Mouse (Mus musculus): ENCODE measurements around the gene Vmn1r73. TPM values are rescaled to one million over a fixed set of nuclear protein-coding genes. Genes with fewer than 3 reads are reported as not detected.

The Vmn1r73 gene
- total RNA-seq (2021), result not detected

DNA sequence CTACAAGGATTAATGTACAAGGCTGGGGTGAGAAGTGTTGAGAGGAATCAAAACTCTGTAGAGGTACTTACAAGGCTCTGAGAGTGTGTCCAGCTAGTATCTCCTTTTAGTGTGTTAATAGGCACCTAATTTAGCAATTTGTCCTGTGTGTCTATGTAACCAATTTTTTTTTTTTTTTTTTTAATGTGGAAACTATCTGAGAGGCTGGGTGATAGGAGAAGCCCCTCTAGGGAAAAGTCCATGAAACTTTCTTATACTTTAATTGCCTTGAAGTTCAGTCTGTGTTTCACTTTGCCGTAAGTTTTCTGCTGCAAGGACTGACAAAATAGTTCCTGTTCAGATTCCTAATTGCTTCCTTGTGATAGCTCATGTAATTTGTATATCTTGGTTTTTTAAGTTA is at the start of gene Vmn1r73:
Gene Vmn1r73, plus strand, starts transcription at position 301 of the 400 bp plus-strand sequence.
- DNase-seq, result no peak
- intact Hi-C loops (cut with DNase I), result no loop called here

Other genes with a start within 250 kb of the Vmn1r73 start
- not detected for gene Zscan4-ps2, start 216.0 kb upstream of the Vmn1r73 start, total RNA-seq (2021)
- gene Zscan4-ps3, start 121.0 kb upstream of the Vmn1r73 start, total RNA-seq (2021), result not detected
- not detected for gene Vmn1r72, start 50.1 kb upstream of the Vmn1r73 start, total RNA-seq (2021)
- gene Vmn1r74, start 103.7 kb downstream of the Vmn1r73 start, total RNA-seq (2021), result not detected
- not detected for gene Vmn1r75, start 144.4 kb downstream of the Vmn1r73 start, total RNA-seq (2021)
- not detected for gene Vmn1r76, start 207.9 kb downstream of the Vmn1r73 start, total RNA-seq (2021)